25 mouse cellular contexts compared by ENCODE assay signal in the genomic region with DNA sequence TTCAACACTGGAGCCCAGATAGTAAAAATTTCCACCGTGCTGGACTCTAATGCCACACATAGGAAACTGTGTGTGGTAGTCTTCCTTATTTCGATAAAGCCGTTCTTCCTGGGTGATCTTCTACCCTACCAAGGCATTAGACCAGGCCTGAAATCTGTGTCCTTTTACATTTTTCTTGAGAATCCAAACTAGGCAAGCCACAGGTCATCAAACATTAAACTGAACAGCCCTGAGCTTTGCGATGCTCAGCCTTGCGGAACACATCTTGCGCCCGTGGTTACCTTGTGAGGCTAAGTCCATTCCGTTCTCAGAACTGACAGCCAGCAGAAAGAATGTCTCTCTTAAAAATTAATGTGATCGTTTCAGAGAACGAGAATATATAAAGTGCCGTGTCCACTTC. TPM values are rescaled to one million over a fixed set of nuclear protein-coding genes. Genes with fewer than 3 reads are reported as not detected.
DNase-seq lines count a peak whose midpoint lies in the region; ATAC-seq and TF ChIP-seq lines count a peak whose summit lies in the region.
"Had no signal": no experiment of that assay in that cellular context is flagged by ENCODE, and none has a peak within 500 bp of the region (broad histone marks: within the 10 kb centered on the region; RNA-seq: fewer than 3 reads in every experiment).

No protein-coding gene starts in this region.

- no peak overlapping the region for H3K27ac ChIP-seq in liver, embryonic 12.5 days
- H3K27ac ChIP-seq in liver, postnatal 0 days (ENCODE audit: low read depth) = no peak overlapping the region
- H3K27ac ChIP-seq in kidney, postnatal 0 days = peak overlapping the region; percentile 37; the same call in 1 of the 2 replicates
- H3K27ac ChIP-seq: embryonic facial prominence, embryonic 13.5 days; forebrain, embryonic 10.5 days; heart, embryonic 15.5 days; intestine, embryonic 15.5 days; liver, embryonic 13.5 days; midbrain, embryonic 10.5 days; midbrain, embryonic 15.5 days; neural tube, embryonic 12.5 days had no signal

- H3K4me1 ChIP-seq in liver, embryonic 12.5 days = peaks cover 10% of the 10 kb centered on the region
- no peaks in the 10 kb centered on the region for H3K4me1 ChIP-seq in liver, postnatal 0 days (ENCODE audit: insufficient read depth)
- 0 out of 2 replicates have a peak, but pooled peaks cover 3% of the 10 kb centered on the region for H3K4me1 ChIP-seq in kidney, postnatal 0 days (replicated peaks; ENCODE audit: insufficient read depth, low read length)
- H3K4me1 ChIP-seq: embryonic facial prominence, embryonic 13.5 days; forebrain, embryonic 10.5 days; intestine, embryonic 15.5 days; midbrain, embryonic 10.5 days; midbrain, embryonic 15.5 days; neural tube, embryonic 12.5 days had no signal

- TF ChIP-seq CTCF in liver, postnatal 0 days (IDR thresholded peaks at IDR 0.05; ENCODE audit: low read depth) = no peak
- TF ChIP-seq CTCF in kidney, postnatal 0 days (IDR thresholded peaks at IDR 0.05; ENCODE audit: low read depth) = no peak

- no peak for ATAC-seq in liver, embryonic 12.5 days
- no peak for ATAC-seq in liver, postnatal 0 days
- ATAC-seq in kidney, postnatal 0 days (replicated peaks; ENCODE audit: low FRiP score, low read depth) = peak; percentile 88
- no peak for ATAC-seq in frontal cortex, adult (ENCODE audit: low TSS enrichment)
- ATAC-seq: forebrain, embryonic 16.5 days; hindbrain, embryonic 16.5 days; intestine, embryonic 15.5 days; midbrain, embryonic 15.5 days had no signal

- no peaks in the 10 kb centered on the region for H3K27me3 ChIP-seq in liver, embryonic 12.5 days (replicated peaks)
- no peaks in the 10 kb centered on the region for H3K27me3 ChIP-seq in liver, postnatal 0 days (ENCODE audit: insufficient read depth, low read length)
- H3K27me3 ChIP-seq in kidney, postnatal 0 days (ENCODE audit: insufficient read depth, low read length) = no peaks in the 10 kb centered on the region
- H3K27me3 ChIP-seq: embryonic facial prominence, embryonic 13.5 days; heart, embryonic 15.5 days; intestine, embryonic 15.5 days; liver, embryonic 13.5 days; midbrain, embryonic 15.5 days; neural tube, embryonic 12.5 days had no signal

- H3K36me3 ChIP-seq in liver, embryonic 12.5 days = no peaks in the 10 kb centered on the region
- H3K36me3 ChIP-seq in liver, postnatal 0 days (replicated peaks; ENCODE audit: insufficient read depth, low read length) = no peaks in the 10 kb centered on the region
- no peaks in the 10 kb centered on the region for H3K36me3 ChIP-seq in kidney, postnatal 0 days (ENCODE audit: insufficient read depth, low read length)
- H3K36me3 ChIP-seq: embryonic facial prominence, embryonic 13.5 days; forebrain, embryonic 10.5 days; heart, embryonic 15.5 days; intestine, embryonic 15.5 days; liver, embryonic 13.5 days; midbrain, embryonic 10.5 days; midbrain, embryonic 15.5 days; neural tube, embryonic 12.5 days had no signal

- H3K4me2 ChIP-seq in liver, embryonic 12.5 days = 0 out of 2 replicates have a peak overlapping the region, but pooled peaks have one; percentile 1
- no peak overlapping the region for H3K4me2 ChIP-seq in liver, postnatal 0 days (ENCODE audit: low read depth, low read length)
- peak overlapping the region; percentile 11; the same call in 1 of the 2 replicates for H3K4me2 ChIP-seq in kidney, postnatal 0 days (ENCODE audit: low read length)
- H3K4me2 ChIP-seq: embryonic facial prominence, embryonic 13.5 days; heart, embryonic 15.5 days; intestine, embryonic 15.5 days; midbrain, embryonic 15.5 days; neural tube, embryonic 12.5 days had no signal

- no peaks in the 10 kb centered on the region for H3K9me3 ChIP-seq in liver, embryonic 12.5 days (replicated peaks)
- no peaks in the 10 kb centered on the region for H3K9me3 ChIP-seq in liver, postnatal 0 days (ENCODE audit: low read length)
- no peaks in the 10 kb centered on the region for H3K9me3 ChIP-seq in kidney, postnatal 0 days (replicated peaks; ENCODE audit: low read length)
- H3K9me3 ChIP-seq: embryonic facial prominence, embryonic 13.5 days; forebrain, embryonic 10.5 days; heart, embryonic 15.5 days; intestine, embryonic 15.5 days; liver, embryonic 13.5 days; midbrain, embryonic 10.5 days; midbrain, embryonic 15.5 days; neural tube, embryonic 12.5 days had no signal

- DNase-seq in liver, postnatal 0 days = no peak
- peak; percentile 72 to 84 for DNase-seq in kidney, adult 8-10 months
- peak; percentile 48 for DNase-seq in kidney, postnatal 0 days (ENCODE audit: low spot score)
- peak; percentile 51 to 66 for DNase-seq in kidney, postnatal 4 days
- no peak for DNase-seq in lung, postnatal 4 days
- no peak for DNase-seq in embryo, embryonic 10.5 days (ENCODE audit: low spot score)
- DNase-seq: adrenal gland, postnatal 25 days; cerebellum, adult 11-12 months; cerebellum, adult 9-11 months; layer of hippocampus, postnatal 36 days; left cerebral cortex, postnatal 4 days; liver, embryonic 13.5 days; lung, adult 2 months; lung, postnatal 10 days had no signal

- 75% methylated on average over 11 of the region's 11 CpGs for WGBS in liver, embryonic 12.5 days (ENCODE audit: insufficient replicate concordance)
- 73% methylated on average over 11 of the region's 11 CpGs for WGBS in liver, postnatal 0 days (ENCODE audit: insufficient replicate concordance)
- 35% methylated on average over 11 of the region's 11 CpGs for WGBS in kidney, postnatal 0 days

- no peak overlapping the region for H3K9ac ChIP-seq in liver, embryonic 12.5 days
- H3K9ac ChIP-seq in liver, postnatal 0 days (replicated peaks) = no peak overlapping the region
- H3K9ac ChIP-seq in kidney, postnatal 0 days (ENCODE audit: low read depth, low read length) = no peak overlapping the region
- H3K9ac ChIP-seq: embryonic facial prominence, embryonic 13.5 days; heart, embryonic 15.5 days; intestine, embryonic 15.5 days; liver, embryonic 13.5 days; midbrain, embryonic 15.5 days; neural tube, embryonic 12.5 days had no signal

- no peak for TF ChIP-seq EP300 in liver, postnatal 0 days (IDR thresholded peaks at IDR 0.05; ENCODE audit: low read depth)

- H3K4me3 ChIP-seq in liver, embryonic 12.5 days = no peak overlapping the region
- no peak overlapping the region for H3K4me3 ChIP-seq in liver, postnatal 0 days (ENCODE audit: low read depth, low read length)
- H3K4me3 ChIP-seq in kidney, postnatal 0 days (replicated peaks; ENCODE audit: low read depth, low read length) = no peak overlapping the region
- H3K4me3 ChIP-seq: embryonic facial prominence, embryonic 13.5 days; forebrain, embryonic 10.5 days; heart, embryonic 15.5 days; intestine, embryonic 15.5 days; midbrain, embryonic 10.5 days; midbrain, embryonic 15.5 days; neural tube, embryonic 12.5 days had no signal

RNA-seq across cellular contexts. Expression of gene Ppp1r36, which starts 28.9 kb away (rescaled TPM):
- 0.18 and 0.29 TPM in 2 replicates for polyA plus RNA-seq in liver, embryonic 12.5 days (2016; fragmentation: Nextera tagmentation; extraction: Ambion mirVana)
- 0.15 and 0.18 TPM in 2 replicates for polyA plus RNA-seq in liver, postnatal 0 days (2015; fragmentation: Nextera tagmentation; extraction: Ambion mirVana)
- polyA plus RNA-seq in kidney, postnatal 0 days (2015; fragmentation: Nextera tagmentation; extraction: Ambion mirVana) = 7.2 and 7.5 TPM in 2 replicates
- polyA plus RNA-seq: liver, embryonic 13.5 days had no signal

RNA-seq across cellular contexts. Expression of gene Hspa2, which starts 42.2 kb away (rescaled TPM):
- 2.1 and 2.9 TPM in 2 replicates for polyA plus RNA-seq in liver, embryonic 12.5 days (2016; fragmentation: Nextera tagmentation; extraction: Ambion mirVana)
- 1.9 and 2.5 TPM in 2 replicates for polyA plus RNA-seq in liver, postnatal 0 days (2015; fragmentation: Nextera tagmentation; extraction: Ambion mirVana)
- 12.4 and 14.6 TPM in 2 replicates for polyA plus RNA-seq in kidney, postnatal 0 days (2015; fragmentation: Nextera tagmentation; extraction: Ambion mirVana)

Comparison
In these comparisons a context has a peak if more than half of its experiments do, and no peak if none do; other contexts are left out.
1. DNase-seq: peak in kidney, adult 8-10 months (2 of 2), kidney, postnatal 0 days (single experiment) and kidney, postnatal 4 days (2 of 2); none in liver, postnatal 0 days (single experiment), lung, postnatal 4 days (0 of 2) and embryo, embryonic 10.5 days (single experiment).